Mouse (Mus musculus) heart, embryonic 11.5 days (tissue): ENCODE measurements around the gene Trmu. TPM values are rescaled to one million over a fixed set of nuclear protein-coding genes. Genes with fewer than 3 reads are reported as not detected.

Experiments used
- ATAC-seq: fragments of 200-750 bp; cut with Nextera tagmentation; replicated peaks from 2 replicates; pipeline ENCODE4 v1.8.0; 2017; ENCODE audit warnings: moderate library complexity; ENCODE audit not compliant: insufficient number of reproducible peaks, low FRiP score, low TSS enrichment
- H3K27ac ChIP-seq: fragments of 300-500 bp; sonication (generic); 2 replicates; pipeline ENCODE4 v1.5.1; 2014; ENCODE audit warnings: mild to moderate bottlenecking, low read depth, low read length
- H3K27me3 ChIP-seq: fragments of 300-500 bp; sonication (generic); 2 replicates; pipeline ENCODE4 v1.6.1; 2014; ENCODE audit warnings: mild to moderate bottlenecking, low read length, mixed read lengths; ENCODE audit not compliant: control insufficient read depth, insufficient read depth
- H3K36me3 ChIP-seq: fragments of 300-500 bp; sonication (generic); 2 replicates; pipeline ENCODE4 v1.6.1; 2014; ENCODE audit warnings: mild to moderate bottlenecking, low read length, moderate library complexity, mixed read lengths; ENCODE audit not compliant: control insufficient read depth, insufficient read depth
- H3K4me1 ChIP-seq: fragments of 300-500 bp; sonication (generic); 2 replicates; pipeline ENCODE4 v1.6.1; 2014; ENCODE audit warnings: low read length; ENCODE audit not compliant: control insufficient read depth, insufficient read depth
- H3K4me2 ChIP-seq: fragments of 300-500 bp; sonication (generic); 2 replicates; pipeline ENCODE4 v1.6.1; 2014; ENCODE audit warnings: mild to moderate bottlenecking, moderate library complexity
- H3K4me3 ChIP-seq: fragments of 300-500 bp; sonication (generic); 2 replicates; pipeline ENCODE4 v1.5.1; 2014; ENCODE audit warnings: low read depth, low read length
- H3K9ac ChIP-seq: fragments of 300-500 bp; sonication (generic); 2 replicates; pipeline ENCODE4 v1.6.1; 2014; ENCODE audit warnings: mild to moderate bottlenecking, low read depth, low read length, moderate library complexity
- H3K9me3 ChIP-seq: fragments of 300-500 bp; sonication (generic); replicated peaks from 2 replicates; pipeline ENCODE4 v1.6.1; 2016; ENCODE audit warnings: low read length; ENCODE audit not compliant: control insufficient read depth
- WGBS: fragments of 180-500 bp; shearing (Covaris S2); extraction: QIAGEN DNeasy Blood & Tissue Kit; methylation state at CpG from one replicate; pipeline ENCODE4 v1.1.7; 2014; ENCODE audit not compliant: insufficient replicate concordance; 5-methylcytosine and 5-hydroxymethylcytosine counted together
- polyA plus RNA-seq: library from polyadenylated mRNA; unstranded; fragments of >200 nt; fragmentation: Nextera tagmentation; extraction: Ambion mirVana; gene quantifications from 2 replicates; pipeline ENCODE4 v1.2.1, GENCODE M21; 2014

The Trmu gene
- polyA plus RNA-seq, 1 experiment from 2014 or later: 24.0 TPM

GRCm38 (mm10) chr15:85885606-85886005, 6.5 kb downstream of the Trmu start:
- no peaks in the 10 kb centered on the region for H3K9me3 ChIP-seq
- WGBS: 73% methylated on average over 5 of the region's 5 CpGs

GRCm38 (mm10) chr15:85889235-85889634, 10.1 kb downstream of the Trmu start:
- Histone ChIP-seq H3K4me1 (no peaks in the 10 kb centered on the region), H3K36me3 (peaks cover 15% of the 10 kb centered on the region), H3K27ac (no peak overlapping the region), H3K27me3 (no peaks in the 10 kb centered on the region), H3K9ac (no peak overlapping the region), H3K9me3 (no peaks in the 10 kb centered on the region), H3K4me2 (no peak overlapping the region), H3K4me3 (no peak overlapping the region)
- no peak for ATAC-seq
- WGBS: 72% methylated on average over 4 of the region's 4 CpGs

More at GRCm38 (mm10) chr15:85885606-85886005, 6.5 kb downstream of the Trmu start:
- Histone ChIP-seq H3K4me1 (no peaks in the 10 kb centered on the region), H3K4me2 (no peak overlapping the region), H3K27me3 (no peaks in the 10 kb centered on the region), H3K36me3 (peaks cover 12% of the 10 kb centered on the region), H3K27ac (no peak overlapping the region), H3K4me3 (no peak overlapping the region), H3K9ac (no peak overlapping the region)
- no peak for ATAC-seq

GRCm38 (mm10) chr15:85891971-85892370, 12.9 kb downstream of the Trmu start:
- H3K9me3 ChIP-seq: no peaks in the 10 kb centered on the region
- H3K4me2 ChIP-seq: no peak overlapping the region
- no peak overlapping the region for H3K9ac ChIP-seq
- no peak overlapping the region for H3K4me3 ChIP-seq
- no peak for ATAC-seq
- no peak overlapping the region for H3K27ac ChIP-seq
- 80% methylated on average over 10 of the region's 10 CpGs for WGBS
- no peaks in the 10 kb centered on the region for H3K4me1 ChIP-seq
- H3K27me3 ChIP-seq: no peaks in the 10 kb centered on the region
- H3K36me3 ChIP-seq: peaks cover 18% of the 10 kb centered on the region

- WGBS: 85% methylated on average over 13 of the region's 13 CpGs
- H3K36me3 ChIP-seq: peaks cover 18% of the 10 kb centered on the region
- H3K4me2 ChIP-seq: no peak overlapping the region
These were observed 13.5 kb downstream of the Trmu start for GRCm38 (mm10) chr15:85892498-85893118.

GRCm38 (mm10) chr15:85893871-85894270, 14.8 kb downstream of the Trmu start:
- peaks cover 18% of the 10 kb centered on the region for H3K36me3 ChIP-seq
- no peaks in the 10 kb centered on the region for H3K4me1 ChIP-seq
- no peaks in the 10 kb centered on the region for H3K9me3 ChIP-seq
- H3K27ac ChIP-seq: no peak overlapping the region
- H3K4me3 ChIP-seq: no peak overlapping the region
- WGBS: 83% methylated on average over 7 of the region's 7 CpGs
- ATAC-seq: no peak
- H3K27me3 ChIP-seq: no peaks in the 10 kb centered on the region
- no peak overlapping the region for H3K4me2 ChIP-seq
- H3K9ac ChIP-seq: no peak overlapping the region

More at GRCm38 (mm10) chr15:85892498-85893118, 13.5 kb downstream of the Trmu start:
- Histone ChIP-seq H3K9ac (no peak overlapping the region), H3K9me3 (no peaks in the 10 kb centered on the region), H3K4me3 (no peak overlapping the region), H3K4me1 (no peaks in the 10 kb centered on the region), H3K27ac (no peak overlapping the region), H3K27me3 (no peaks in the 10 kb centered on the region)
- ATAC-seq: no peak

GRCm38 (mm10) chr15:85896284-85896683, 17.2 kb downstream of the Trmu start:
- no peaks in the 10 kb centered on the region for H3K9me3 ChIP-seq
- no peak for ATAC-seq
- no peak overlapping the region for H3K4me2 ChIP-seq
- WGBS: 25% methylated on average over 8 of the region's 8 CpGs
- H3K4me3 ChIP-seq: no peak overlapping the region
- H3K4me1 ChIP-seq: no peaks in the 10 kb centered on the region
- H3K36me3 ChIP-seq: peaks cover 18% of the 10 kb centered on the region
- no peak overlapping the region for H3K9ac ChIP-seq
- no peaks in the 10 kb centered on the region for H3K27me3 ChIP-seq
- no peak overlapping the region for H3K27ac ChIP-seq

- Histone ChIP-seq H3K4me2 (no peak overlapping the region), H3K4me1 (no peaks in the 10 kb centered on the region), H3K27ac (no peak overlapping the region), H3K9me3 (no peaks in the 10 kb centered on the region), H3K9ac (no peak overlapping the region), H3K27me3 (no peaks in the 10 kb centered on the region; the same call in 1 of the 2 replicates), H3K4me3 (no peak overlapping the region), H3K36me3 (peaks cover 18% of the 10 kb centered on the region)
- no peak for ATAC-seq
- 84% methylated on average over 10 of the region's 10 CpGs for WGBS
These were observed 18.0 kb downstream of the Trmu start for GRCm38 (mm10) chr15:85897113-85897512.

GRCm38 (mm10) chr15:85899396-85899795, 20.3 kb downstream of the Trmu start:
- H3K9me3 ChIP-seq: no peaks in the 10 kb centered on the region
- H3K9ac ChIP-seq: no peak overlapping the region
- peaks cover 2% of the 10 kb centered on the region; the same call in 1 of the 2 replicates for H3K4me1 ChIP-seq
- no peak overlapping the region for H3K27ac ChIP-seq
- 78% methylated on average over 6 of the region's 6 CpGs for WGBS
- H3K4me3 ChIP-seq: no peak overlapping the region
- H3K27me3 ChIP-seq: peaks cover 4% of the 10 kb centered on the region
- H3K36me3 ChIP-seq: peaks cover 8% of the 10 kb centered on the region; the same call in 1 of the 2 replicates
- H3K4me2 ChIP-seq: no peak overlapping the region
- ATAC-seq: no peak

- 86% methylated on average over 8 of the region's 8 CpGs for WGBS
- Histone ChIP-seq H3K9ac (no peak overlapping the region), H3K4me2 (no peak overlapping the region), H3K4me1 (peaks cover 2% of the 10 kb centered on the region; the same call in 1 of the 2 replicates), H3K4me3 (no peak overlapping the region), H3K9me3 (no peaks in the 10 kb centered on the region), H3K27me3 (peaks cover 4% of the 10 kb centered on the region), H3K27ac (no peak overlapping the region), H3K36me3 (0 out of 2 replicates have a peak, but pooled peaks cover under 1% of the 10 kb centered on the region)
- ATAC-seq: no peak
These were observed 21.2 kb downstream of the Trmu start for GRCm38 (mm10) chr15:85900318-85900717.
